Mouse (Mus musculus) neural tube, embryonic 14.5 days (tissue): ENCODE results near the gene Rassf7. TPM values are rescaled to one million over a fixed set of nuclear protein-coding genes. Genes with fewer than 3 reads are reported as not detected.

Experiments
- ATAC-seq: fragments of 200-750 bp; cut with Nextera tagmentation; 2 replicates; pipeline ENCODE4 v1.8.0; 2017; ENCODE audit warnings: low read depth, mild to moderate bottlenecking, moderate TSS enrichment, moderate library complexity
- H3K27ac ChIP-seq: fragments of 300-500 bp; sonication (generic); 2 replicates; pipeline ENCODE4 v1.5.1; 2014; ENCODE audit warnings: low read depth, mild to moderate bottlenecking, control low read depth, low read length, moderate library complexity, mixed read lengths
- H3K27me3 ChIP-seq: fragments of 300-500 bp; sonication (generic); 2 replicates; pipeline ENCODE4 v1.6.1; 2014; ENCODE audit warnings: low read length; ENCODE audit not compliant: control insufficient read depth, insufficient read depth
- H3K36me3 ChIP-seq: fragments of 300-500 bp; sonication (generic); 2 replicates; pipeline ENCODE4 v1.6.1; 2014; ENCODE audit warnings: low read length, mixed read lengths; ENCODE audit not compliant: control insufficient read depth, insufficient read depth
- H3K4me1 ChIP-seq: fragments of 300-500 bp; sonication (generic); 2 replicates; pipeline ENCODE4 v1.6.1; 2014; ENCODE audit warnings: low read length; ENCODE audit not compliant: control insufficient read depth, insufficient read depth
- H3K4me2 ChIP-seq: fragments of 300-500 bp; sonication (generic); 2 replicates; pipeline ENCODE4 v1.6.1; 2014; ENCODE audit warnings: mild to moderate bottlenecking, low read depth, low read length, control low read depth
- H3K4me3 ChIP-seq: fragments of 300-500 bp; sonication (generic); 2 replicates; pipeline ENCODE4 v1.5.1; 2014; ENCODE audit warnings: low read depth, low read length, control low read depth, mixed read lengths
- H3K9ac ChIP-seq: fragments of 300-500 bp; sonication (generic); replicated peaks from 2 replicates; pipeline ENCODE4 v1.6.1; 2014; ENCODE audit warnings: low read depth, mild to moderate bottlenecking, control low read depth, low read length, mixed read lengths
- H3K9me3 ChIP-seq: fragments of 300-500 bp; sonication (generic); 2 replicates; pipeline ENCODE4 v1.6.1; 2016; ENCODE audit warnings: low read length; ENCODE audit not compliant: control insufficient read depth
- WGBS: fragments of 180-500 bp; shearing (Covaris S2); extraction: QIAGEN DNeasy Blood & Tissue Kit; methylation state at CpG from one replicate; pipeline ENCODE4 v1.1.7; 2014; 5-methylcytosine and 5-hydroxymethylcytosine counted together
- polyA plus RNA-seq: library from polyadenylated mRNA; unstranded; fragments of >200 nt; fragmentation: Nextera tagmentation; extraction: Ambion mirVana; gene quantifications from 2 replicates; pipeline ENCODE4 v1.2.1, GENCODE M21; 2014

The Rassf7 gene
- polyA plus RNA-seq, 1 experiment from 2014 or later = 25.3 TPM

DNA sequence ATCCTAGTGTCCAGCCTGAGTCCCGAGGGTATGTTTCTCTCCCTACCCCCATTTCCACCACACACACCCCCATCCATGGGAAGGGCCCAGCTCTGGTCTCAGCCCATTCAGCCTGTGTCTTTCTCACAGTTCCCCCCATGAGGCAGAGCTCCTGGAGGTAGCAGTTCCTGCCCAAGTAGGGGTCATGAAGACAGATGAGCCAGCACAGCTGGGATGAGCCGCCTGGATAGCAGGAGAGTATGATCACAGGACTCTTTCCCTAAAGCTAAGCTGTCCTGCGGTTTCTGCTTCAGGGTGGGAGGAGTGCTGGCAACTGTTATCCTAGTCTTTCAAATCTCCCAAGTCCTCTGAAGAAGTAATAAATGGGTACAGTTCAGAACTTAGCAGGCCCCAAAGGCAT lies 2.5 kb downstream of the Rassf7 start:
- 88% methylated on average over 3 of the region's 3 CpGs for WGBS
- no peak overlapping the region for H3K27ac ChIP-seq
- H3K4me1 ChIP-seq = peaks cover 28% of the 10 kb centered on the region
- H3K9ac ChIP-seq = no peak overlapping the region
- H3K9me3 ChIP-seq = no peaks in the 10 kb centered on the region
- no peak for ATAC-seq
- no peaks in the 10 kb centered on the region for H3K27me3 ChIP-seq
- H3K36me3 ChIP-seq = no peaks in the 10 kb centered on the region
- no peak overlapping the region for H3K4me3 ChIP-seq
- no peak overlapping the region for H3K4me2 ChIP-seq

- H3K9me3 ChIP-seq = no peaks in the 10 kb centered on the region
- no peaks in the 10 kb centered on the region for H3K36me3 ChIP-seq
- ATAC-seq = no peak
- no peak overlapping the region for H3K4me3 ChIP-seq
- 94% methylated on average over 5 of the region's 5 CpGs for WGBS
- peaks cover 28% of the 10 kb centered on the region for H3K4me1 ChIP-seq
- H3K4me2 ChIP-seq = no peak overlapping the region
- H3K9ac ChIP-seq = no peak overlapping the region
- H3K27ac ChIP-seq = no peak overlapping the region
- no peaks in the 10 kb centered on the region for H3K27me3 ChIP-seq
These were observed 3.0 kb downstream of the Rassf7 start for GRCm38 (mm10) chr7:141218557-141219133.

GRCm38 (mm10) chr7:141219558-141220099 lies 4.0 kb downstream of the Rassf7 start:
- Histone ChIP-seq H3K9ac (no peak overlapping the region), H3K9me3 (no peaks in the 10 kb centered on the region), H3K4me3 (no peak overlapping the region), H3K27ac (no peak overlapping the region), H3K36me3 (no peaks in the 10 kb centered on the region), H3K4me2 (no peak overlapping the region), H3K27me3 (no peaks in the 10 kb centered on the region), H3K4me1 (peaks cover 28% of the 10 kb centered on the region)
- WGBS = 94% methylated on average over 1 of the region's 1 CpGs
- no peak for ATAC-seq

DNA sequence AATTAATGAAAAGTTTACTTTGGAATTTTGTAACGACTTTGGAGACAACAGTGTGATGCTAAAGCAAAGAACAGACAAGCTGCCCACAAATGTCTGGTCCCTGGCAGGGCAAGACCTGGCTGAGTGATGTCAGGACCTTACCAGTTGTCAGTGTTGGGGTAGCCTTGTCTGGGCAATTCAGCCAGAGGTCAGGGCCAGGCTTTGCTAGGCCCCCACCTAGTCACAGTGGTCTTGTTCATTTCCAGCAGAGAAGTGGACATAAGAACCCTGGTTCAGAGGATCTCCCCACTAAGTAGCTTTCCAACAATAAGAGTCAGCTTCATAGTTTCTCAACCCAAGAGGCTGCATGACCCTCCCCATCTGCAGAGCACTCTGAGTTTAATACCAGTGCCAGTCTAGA lies 4.7 kb downstream of the Rassf7 start:
- no peak overlapping the region; the same call in 1 of the 2 replicates for H3K4me3 ChIP-seq
- H3K4me1 ChIP-seq = peaks cover 22% of the 10 kb centered on the region
- no peak overlapping the region for H3K9ac ChIP-seq
- H3K36me3 ChIP-seq = no peaks in the 10 kb centered on the region
- no peak for ATAC-seq
- no peaks in the 10 kb centered on the region for H3K27me3 ChIP-seq
- no peak overlapping the region for H3K4me2 ChIP-seq
- H3K9me3 ChIP-seq = no peaks in the 10 kb centered on the region
- 94% methylated on average over 1 of the region's 1 CpGs for WGBS
- no peak overlapping the region for H3K27ac ChIP-seq

GRCm38 (mm10) chr7:141221249-141222125 lies 5.8 kb downstream of the Rassf7 start:
- H3K27me3 ChIP-seq = no peaks in the 10 kb centered on the region
- H3K4me3 ChIP-seq = peak overlapping the region; percentile 38
- ATAC-seq = peak; percentile 95
- peak overlapping the region; percentile 75 for H3K27ac ChIP-seq
- H3K9me3 ChIP-seq = no peaks in the 10 kb centered on the region
- H3K36me3 ChIP-seq = no peaks in the 10 kb centered on the region
- peaks cover 18% of the 10 kb centered on the region for H3K4me1 ChIP-seq
- peak overlapping the region; percentile 47 for H3K9ac ChIP-seq
- H3K4me2 ChIP-seq = peak overlapping the region; percentile 59
- WGBS = 2% methylated on average over 44 of the region's 44 CpGs

- H3K9ac ChIP-seq = peak overlapping the region; percentile 37
- WGBS = 8% methylated on average over 8 of the region's 8 CpGs
These were observed 6.4 kb downstream of the Rassf7 start for GRCm38 (mm10) chr7:141222126-141222467.

GRCm38 (mm10) chr7:141222696-141223215 lies 7.1 kb downstream of the Rassf7 start:
- 89% methylated on average over 4 of the region's 4 CpGs for WGBS
- H3K4me3 ChIP-seq = no peak overlapping the region
- H3K9ac ChIP-seq = no peak overlapping the region
- H3K9me3 ChIP-seq = no peaks in the 10 kb centered on the region
- H3K4me1 ChIP-seq = peaks cover 14% of the 10 kb centered on the region; the same call in 1 of the 2 replicates
- peak overlapping the region; percentile 59; the same call in 1 of the 2 replicates for H3K4me2 ChIP-seq
- no peaks in the 10 kb centered on the region for H3K27me3 ChIP-seq
- no peaks in the 10 kb centered on the region for H3K36me3 ChIP-seq
- ATAC-seq = no peak
- no peak overlapping the region for H3K27ac ChIP-seq

More at GRCm38 (mm10) chr7:141222126-141222467, 6.4 kb downstream of the Rassf7 start:
- no peaks in the 10 kb centered on the region for H3K9me3 ChIP-seq
- H3K27ac ChIP-seq = peak overlapping the region; percentile 75
- no peaks in the 10 kb centered on the region for H3K36me3 ChIP-seq
- H3K27me3 ChIP-seq = no peaks in the 10 kb centered on the region
- H3K4me1 ChIP-seq = peaks cover 14% of the 10 kb centered on the region; the same call in 1 of the 2 replicates
- H3K4me3 ChIP-seq = peak overlapping the region; percentile 38
- ATAC-seq = no peak
- peak overlapping the region; percentile 59 for H3K4me2 ChIP-seq

- H3K9ac ChIP-seq = no peak overlapping the region
- H3K27ac ChIP-seq = no peak overlapping the region
- 85% methylated on average over 6 of the region's 6 CpGs for WGBS
- H3K9me3 ChIP-seq = no peaks in the 10 kb centered on the region
- no peaks in the 10 kb centered on the region for H3K36me3 ChIP-seq
- peaks cover 5% of the 10 kb centered on the region; the same call in 1 of the 2 replicates for H3K27me3 ChIP-seq
- ATAC-seq = no peak
- H3K4me2 ChIP-seq = no peak overlapping the region
- peaks cover 23% of the 10 kb centered on the region for H3K4me1 ChIP-seq
- no peak overlapping the region for H3K4me3 ChIP-seq
These were observed 10.9 kb downstream of the Rassf7 start for GRCm38 (mm10) chr7:141226535-141226934.
